In the genomic region with DNA sequence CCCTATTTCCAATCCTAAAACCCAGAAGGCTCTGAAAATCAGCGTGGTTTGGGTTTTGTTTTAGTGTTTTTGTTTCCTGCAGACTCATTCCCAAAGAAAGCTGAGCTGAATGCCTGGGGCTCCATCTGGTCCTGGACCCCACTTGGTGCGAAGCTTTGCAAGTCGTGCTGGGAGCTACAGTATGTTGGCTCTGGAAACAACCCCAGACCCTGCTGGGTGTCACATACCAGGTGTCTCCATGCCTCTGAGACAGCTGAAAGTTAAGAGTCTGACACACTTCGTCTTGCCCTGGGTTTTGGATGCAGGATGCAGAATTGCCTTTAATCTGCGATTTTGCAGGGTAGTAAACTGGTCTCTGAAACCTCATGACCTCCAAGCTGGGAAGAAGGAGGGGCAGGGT, we compare ENCODE assay signal across 15 mouse cellular contexts. TPM values are rescaled to one million over a fixed set of nuclear protein-coding genes. Genes with fewer than 3 reads are reported as not detected.
A peak's percentile ranks its signal among the peaks of the same experiment; 100 is the strongest.
DNase-seq lines count a peak whose midpoint lies in the region; ATAC-seq and TF ChIP-seq lines count a peak whose summit lies in the region.
"Had no signal": no experiment of that assay in that cellular context is flagged by ENCODE, and none has a peak within 500 bp of the region (broad histone marks: within the 10 kb centered on the region; RNA-seq: fewer than 3 reads in every experiment).

No protein-coding gene starts in this region.

- peaks cover 13% of the 10 kb centered on the region; the same call in 1 of the 2 replicates for H3K27me3 ChIP-seq in forebrain, embryonic 10.5 days (ENCODE audit: poor library complexity, severe bottlenecking)
- H3K27me3 ChIP-seq in forebrain, embryonic 11.5 days (ENCODE audit: control insufficient read depth, insufficient read depth, low read length), result no peaks in the 10 kb centered on the region
- no peaks in the 10 kb centered on the region for H3K27me3 ChIP-seq in forebrain, postnatal 0 days (ENCODE audit: insufficient read depth, low read length)
- H3K27me3 ChIP-seq in intestine, postnatal 0 days (replicated peaks; ENCODE audit: control insufficient read depth, insufficient read depth, low read length), result no peaks in the 10 kb centered on the region
- H3K27me3 ChIP-seq: neural tube, embryonic 12.5 days had no signal

- no peak overlapping the region for H3K9ac ChIP-seq in forebrain, embryonic 11.5 days (ENCODE audit: low read length)
- H3K9ac ChIP-seq in forebrain, postnatal 0 days, result no peak overlapping the region
- H3K9ac ChIP-seq in intestine, postnatal 0 days (ENCODE audit: low read depth, low read length), result no peak overlapping the region
- H3K9ac ChIP-seq: heart, embryonic 15.5 days; liver, embryonic 13.5 days; neural tube, embryonic 12.5 days had no signal

- H3K36me3 ChIP-seq in forebrain, embryonic 10.5 days (replicated peaks), result no peaks in the 10 kb centered on the region
- H3K36me3 ChIP-seq in forebrain, embryonic 11.5 days (ENCODE audit: control insufficient read depth, insufficient read depth, low read length), result no peaks in the 10 kb centered on the region
- no peaks in the 10 kb centered on the region for H3K36me3 ChIP-seq in forebrain, postnatal 0 days (ENCODE audit: insufficient read depth)
- no peaks in the 10 kb centered on the region for H3K36me3 ChIP-seq in intestine, postnatal 0 days (ENCODE audit: control insufficient read depth, insufficient read depth)
- H3K36me3 ChIP-seq: heart, embryonic 15.5 days; liver, embryonic 13.5 days; neural tube, embryonic 12.5 days had no signal

- WGBS in forebrain, embryonic 10.5 days, result 46% methylated on average over 5 of the region's 5 CpGs
- 43% methylated on average over 5 of the region's 5 CpGs for WGBS in forebrain, embryonic 11.5 days
- WGBS in forebrain, postnatal 0 days, result 18% methylated on average over 5 of the region's 5 CpGs
- 54% methylated on average over 5 of the region's 5 CpGs for WGBS in intestine, postnatal 0 days

- H3K4me1 ChIP-seq in forebrain, embryonic 10.5 days, result peaks cover 26% of the 10 kb centered on the region
- no peaks in the 10 kb centered on the region; the same call in 1 of the 2 replicates for H3K4me1 ChIP-seq in forebrain, embryonic 11.5 days (replicated peaks; ENCODE audit: control insufficient read depth, insufficient read depth, low read length)
- 0 out of 2 replicates have a peak, but pooled peaks cover 5% of the 10 kb centered on the region for H3K4me1 ChIP-seq in forebrain, postnatal 0 days (ENCODE audit: insufficient read depth)
- H3K4me1 ChIP-seq in intestine, postnatal 0 days (replicated peaks; ENCODE audit: control insufficient read depth, insufficient read depth, low read length), result no peaks in the 10 kb centered on the region
- H3K4me1 ChIP-seq: heart, embryonic 15.5 days; liver, embryonic 13.5 days had no signal

- no peak overlapping the region for H3K4me2 ChIP-seq in forebrain, embryonic 11.5 days (ENCODE audit: low read depth, low read length, severe bottlenecking)
- no peak overlapping the region for H3K4me2 ChIP-seq in forebrain, postnatal 0 days (ENCODE audit: low read depth)
- H3K4me2 ChIP-seq in intestine, postnatal 0 days (replicated peaks; ENCODE audit: low read depth), result no peak overlapping the region
- H3K4me2 ChIP-seq: heart, embryonic 15.5 days; liver, embryonic 13.5 days; neural tube, embryonic 12.5 days had no signal

- DNase-seq in forebrain, embryonic 10.5 days (ENCODE audit: extremely low spot score, low spot score), result no peak
- no peak for DNase-seq in forebrain, embryonic 11.5 days (ENCODE audit: low spot score)
- peak; percentile 91 for DNase-seq in brain, adult 2 months (ENCODE audit: low read depth, low spot score)
- peak; percentile 79 to 83 for DNase-seq in cerebellum, postnatal 25 days
- peak; percentile 69 for DNase-seq in forebrain, postnatal 0 days
- no peak for DNase-seq in ovary, postnatal 36 days (ENCODE audit: low spot score)
- DNase-seq: adrenal gland, postnatal 25 days; gastrocnemius, postnatal 36 days; liver, embryonic 13.5 days; lung, postnatal 10 days had no signal

- no peak for ATAC-seq in forebrain, embryonic 11.5 days (replicated peaks; ENCODE audit: low FRiP score)
- ATAC-seq in forebrain, postnatal 0 days, result peak; percentile 89
- no peak for ATAC-seq in intestine, postnatal 0 days
- no peak for ATAC-seq in megakaryocyte, adult 5-6 weeks (ENCODE audit: poor library complexity, severe bottlenecking)
- ATAC-seq: midbrain, embryonic 16.5 days had no signal

- H3K27ac ChIP-seq in forebrain, embryonic 10.5 days, result 0 out of 2 replicates have a peak overlapping the region, but pooled peaks have one; percentile 7
- H3K27ac ChIP-seq in forebrain, embryonic 11.5 days (ENCODE audit: low read depth, low read length), result no peak overlapping the region
- H3K27ac ChIP-seq in forebrain, postnatal 0 days (ENCODE audit: low read depth, low read length), result no peak overlapping the region
- no peak overlapping the region for H3K27ac ChIP-seq in intestine, postnatal 0 days (ENCODE audit: low read depth, low read length)
- H3K27ac ChIP-seq: heart, embryonic 15.5 days; liver, embryonic 13.5 days; neural tube, embryonic 12.5 days had no signal

- no peaks in the 10 kb centered on the region for H3K9me3 ChIP-seq in forebrain, embryonic 10.5 days
- no peaks in the 10 kb centered on the region for H3K9me3 ChIP-seq in forebrain, embryonic 11.5 days (ENCODE audit: control insufficient read depth, low read length)
- no peaks in the 10 kb centered on the region for H3K9me3 ChIP-seq in forebrain, postnatal 0 days (ENCODE audit: low read length)
- no peaks in the 10 kb centered on the region for H3K9me3 ChIP-seq in intestine, postnatal 0 days (ENCODE audit: control insufficient read depth)
- H3K9me3 ChIP-seq: heart, embryonic 15.5 days; liver, embryonic 13.5 days; neural tube, embryonic 12.5 days had no signal

- no peak overlapping the region for H3K4me3 ChIP-seq in forebrain, embryonic 10.5 days
- H3K4me3 ChIP-seq in forebrain, embryonic 11.5 days (ENCODE audit: low read depth, low read length), result no peak overlapping the region
- no peak overlapping the region for H3K4me3 ChIP-seq in forebrain, postnatal 0 days (ENCODE audit: low read depth, low read length)
- H3K4me3 ChIP-seq in intestine, postnatal 0 days (ENCODE audit: low read depth, low read length), result no peak overlapping the region
- H3K4me3 ChIP-seq: heart, embryonic 15.5 days; liver, embryonic 13.5 days; neural tube, embryonic 12.5 days had no signal

- no peak for TF ChIP-seq CTCF in forebrain, postnatal 0 days (IDR thresholded peaks at IDR 0.05; ENCODE audit: low read depth)
- TF ChIP-seq CTCF in intestine, postnatal 0 days (IDR thresholded peaks at IDR 0.05; ENCODE audit: low read depth), result no peak

RNA-seq across cellular contexts. Expression of a gene that starts 23.2 kb away (rescaled TPM):
- polyA plus RNA-seq in forebrain, embryonic 10.5 days (2016; fragmentation: Nextera tagmentation; extraction: Ambion mirVana), result 0.71 and 0.72 TPM in 2 replicates
- 0.56 and 0.92 TPM in 2 replicates for polyA plus RNA-seq in forebrain, embryonic 11.5 days (2014; fragmentation: Nextera tagmentation; extraction: Ambion mirVana)
- total RNA-seq in forebrain, postnatal 0 days (2014; rRNA removed), result 1.7 and 1.8 TPM in 2 replicates
- 2.7 and 3.3 TPM in 2 replicates for polyA plus RNA-seq in forebrain, postnatal 0 days (2015; fragmentation: Nextera tagmentation; extraction: Ambion mirVana)
- polyA plus RNA-seq in intestine, postnatal 0 days (2015; fragmentation: Nextera tagmentation; extraction: Ambion mirVana), result 0.04 and 0.07 TPM in 2 replicates
- total RNA-seq in megakaryocyte, adult 5-6 weeks (2015), result not detected in 2 replicates
- not detected in 2 replicates for total RNA-seq in megakaryocyte, adult 5-6 weeks (2017)

RNA-seq across cellular contexts. Expression of a gene that starts 49.3 kb away (rescaled TPM):
- polyA plus RNA-seq in forebrain, embryonic 10.5 days (2016; fragmentation: Nextera tagmentation; extraction: Ambion mirVana), result 19.0 and 19.1 TPM in 2 replicates
- 15.6 and 16.3 TPM in 2 replicates for polyA plus RNA-seq in forebrain, embryonic 11.5 days (2014; fragmentation: Nextera tagmentation; extraction: Ambion mirVana)
- 18.5 and 25.6 TPM in 2 replicates for total RNA-seq in forebrain, postnatal 0 days (2014; rRNA removed)
- polyA plus RNA-seq in forebrain, postnatal 0 days (2015; fragmentation: Nextera tagmentation; extraction: Ambion mirVana), result 13.2 and 16.9 TPM in 2 replicates
- polyA plus RNA-seq in intestine, postnatal 0 days (2015; fragmentation: Nextera tagmentation; extraction: Ambion mirVana), result 22.8 and 22.9 TPM in 2 replicates
- total RNA-seq in megakaryocyte, adult 5-6 weeks (2015), result 4.3 and 5.0 TPM in 2 replicates
- 3.9 and 5.9 TPM in 2 replicates for total RNA-seq in megakaryocyte, adult 5-6 weeks (2017)

Comparison
In these comparisons a context has a peak if more than half of its experiments do, and no peak if none do; other contexts are left out.
1. DNase-seq: peak in brain, adult 2 months (single experiment), cerebellum, postnatal 25 days (2 of 2) and forebrain, postnatal 0 days (single experiment); none in forebrain, embryonic 10.5 days (single experiment), forebrain, embryonic 11.5 days (single experiment) and ovary, postnatal 36 days (single experiment).